In genomic region chr2:157347361-157348159, GRCm38 (mm10) we compare ENCODE assay signal across 8 mouse cellular contexts. TPM values are rescaled to one million over a fixed set of nuclear protein-coding genes. Genes with fewer than 3 reads are reported as not detected.
A peak's percentile ranks its signal among the peaks of the same experiment; 100 is the strongest.
DNase-seq lines count a peak whose midpoint lies in the region; ATAC-seq and TF ChIP-seq lines count a peak whose summit lies in the region.

Gene Ghrh (minus strand): TSS chr2:157347506.

- TF ChIP-seq POLR2A in testis, adult 2 months (IDR thresholded peaks at IDR 0.05; ENCODE audit: control insufficient read depth, low read depth, low read length) = no peak

- ATAC-seq in intestine, postnatal 0 days = peak; percentile 28; the same call in 1 of the 2 replicates

- no peak within 1 kb of the TSS; the same call in 1 of the 2 replicates for H3K9ac ChIP-seq in intestine, postnatal 0 days (ENCODE audit: low read depth, low read length)

- H3K4me3 ChIP-seq in testis, adult 2 months (ENCODE audit: control insufficient read depth, low read depth, low read length) = peak within 1 kb of the TSS; percentile 48
- no peak within 1 kb of the TSS for H3K4me3 ChIP-seq in intestine, postnatal 0 days (ENCODE audit: low read depth, low read length)
- H3K4me3 ChIP-seq in midbrain, embryonic 10.5 days = no peak within 1 kb of the TSS

- WGBS in intestine, postnatal 0 days = 75% methylated on average over 26 of the region's 26 CpGs
- 72% methylated on average over 26 of the region's 26 CpGs for WGBS in midbrain, embryonic 10.5 days

- no peak for DNase-seq in testis, postnatal 14 days (ENCODE audit: low spot score)
- peak; percentile 54 to 56 for DNase-seq in frontal cortex, postnatal 10 days (ENCODE audit: low spot score in 2 of 2)
- DNase-seq in midbrain, embryonic 10.5 days (ENCODE audit: low spot score) = no peak
- DNase-seq in telencephalon, adult 2 months (ENCODE audit: low read depth, low spot score) = peak; percentile 61
- no peak for DNase-seq in adrenal gland, adult 18-20 months (ENCODE audit: low spot score in 2 of 2)
- no peak for DNase-seq in urinary bladder, postnatal 4 days (ENCODE audit: low spot score in 2 of 2)

- H3K9me3 ChIP-seq in intestine, postnatal 0 days (ENCODE audit: control insufficient read depth) = no peaks in the 10 kb centered on the region
- H3K9me3 ChIP-seq in midbrain, embryonic 10.5 days (replicated peaks) = no peaks in the 10 kb centered on the region

- peaks cover 7% of the 10 kb centered on the region for H3K4me1 ChIP-seq in testis, adult 2 months (ENCODE audit: control insufficient read depth, insufficient read depth, low read length)
- H3K4me1 ChIP-seq in intestine, postnatal 0 days (replicated peaks; ENCODE audit: control insufficient read depth, insufficient read depth, low read length) = no peaks in the 10 kb centered on the region
- H3K4me1 ChIP-seq in midbrain, embryonic 10.5 days = peaks cover 38% of the 10 kb centered on the region

- no peak within 1 kb of the TSS for H3K4me2 ChIP-seq in intestine, postnatal 0 days (replicated peaks; ENCODE audit: low read depth)

- no peak within 1 kb of the TSS for H3K27ac ChIP-seq in testis, adult 2 months (ENCODE audit: control insufficient read depth, insufficient read depth, low read depth, low read length)
- H3K27ac ChIP-seq in intestine, postnatal 0 days (ENCODE audit: low read depth, low read length) = peak within 1 kb of the TSS; percentile 57
- H3K27ac ChIP-seq in midbrain, embryonic 10.5 days (replicated peaks) = peak within 1 kb of the TSS; percentile 78

- H3K27me3 ChIP-seq in testis, adult 2 months (ENCODE audit: control insufficient read depth, insufficient read depth, low read length) = no peaks in the 10 kb centered on the region
- no peaks in the 10 kb centered on the region for H3K27me3 ChIP-seq in intestine, postnatal 0 days (replicated peaks; ENCODE audit: control insufficient read depth, insufficient read depth, low read length)
- H3K27me3 ChIP-seq in midbrain, embryonic 10.5 days (ENCODE audit: low read depth, poor library complexity, severe bottlenecking) = no peaks in the 10 kb centered on the region

- no peaks in the 10 kb centered on the region for H3K36me3 ChIP-seq in testis, adult 2 months (ENCODE audit: control insufficient read depth, insufficient read depth, low read length)
- H3K36me3 ChIP-seq in intestine, postnatal 0 days (ENCODE audit: control insufficient read depth, insufficient read depth) = no peaks in the 10 kb centered on the region
- no peaks in the 10 kb centered on the region for H3K36me3 ChIP-seq in midbrain, embryonic 10.5 days

- TF ChIP-seq CTCF in testis, adult 2 months (IDR thresholded peaks at IDR 0.05; ENCODE audit: control insufficient read depth, insufficient read depth, insufficient replicate concordance, low read depth, low read length) = no peak
- TF ChIP-seq CTCF in intestine, postnatal 0 days (IDR thresholded peaks at IDR 0.05; ENCODE audit: low read depth) = no peak

RNA-seq across cellular contexts. Expression of gene Ghrh, which starts in this region (rescaled TPM):
- polyA plus RNA-seq in testis, adult 2 months (2012; rRNA removed) = 0.89 and 1.5 TPM in 2 replicates
- 0.26 and 0.78 TPM in 2 replicates for polyA plus RNA-seq in intestine, postnatal 0 days (2015; fragmentation: Nextera tagmentation; extraction: Ambion mirVana)
- polyA plus RNA-seq in midbrain, embryonic 10.5 days (2016; fragmentation: Nextera tagmentation; extraction: Ambion mirVana) = 0.42 and 1.1 TPM in 2 replicates
- not detected for total RNA-seq in adrenal gland, adult 18-20 months (2021)

Comparison
In these comparisons a context has a peak if more than half of its experiments do, and no peak if none do; other contexts are left out.
1. Peak in ATAC-seq and H3K27ac ChIP-seq in intestine, postnatal 0 days; RNA of the gene not detected or under 1 TPM.
2. DNase-seq: peak in frontal cortex, postnatal 10 days (2 of 2) and telencephalon, adult 2 months (single experiment); none in testis, postnatal 14 days (single experiment), midbrain, embryonic 10.5 days (single experiment), adrenal gland, adult 18-20 months (0 of 2) and urinary bladder, postnatal 4 days (0 of 2).